Mouse (Mus musculus): ENCODE results near the gene Rab5if.

DNA sequence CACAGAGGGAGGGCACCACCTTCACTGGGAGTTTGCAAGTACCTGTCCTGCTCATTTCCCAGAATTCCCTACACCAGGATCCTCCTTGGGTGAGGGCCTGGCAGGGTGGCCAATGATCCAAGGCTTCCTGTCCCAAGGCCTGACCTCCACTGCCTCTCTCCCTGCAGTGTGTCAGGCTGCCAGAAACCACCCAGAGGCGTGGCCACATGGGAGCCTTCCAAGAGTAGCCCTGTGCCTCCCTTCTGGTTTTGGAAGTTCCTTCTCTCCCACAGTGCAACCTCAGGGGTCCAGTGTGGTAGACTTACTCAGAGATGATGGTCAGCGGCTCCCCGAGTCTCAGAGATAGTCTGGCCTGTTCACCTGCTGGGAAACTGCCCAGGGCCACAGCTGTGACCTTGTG, 16.6 kb downstream of the Rab5if start:
- TF ChIP-seq CTCF (conservative IDR thresholded peaks at IDR 0.05; ENCODE audit: low read length) = no peak
- no peak for TF ChIP-seq POU5F1 (IDR thresholded peaks at IDR 0.05; ENCODE audit: borderline replicate concordance, low read length)

Data from E14TG2a.4 (cell line).